Mouse (Mus musculus): ENCODE data around the gene Macrod2. TPM values are rescaled to one million over a fixed set of nuclear protein-coding genes. Genes with fewer than 3 reads are reported as not detected.

The Macrod2 gene
- polyA plus RNA-seq, 1 experiment: 3.8 TPM

DNA sequence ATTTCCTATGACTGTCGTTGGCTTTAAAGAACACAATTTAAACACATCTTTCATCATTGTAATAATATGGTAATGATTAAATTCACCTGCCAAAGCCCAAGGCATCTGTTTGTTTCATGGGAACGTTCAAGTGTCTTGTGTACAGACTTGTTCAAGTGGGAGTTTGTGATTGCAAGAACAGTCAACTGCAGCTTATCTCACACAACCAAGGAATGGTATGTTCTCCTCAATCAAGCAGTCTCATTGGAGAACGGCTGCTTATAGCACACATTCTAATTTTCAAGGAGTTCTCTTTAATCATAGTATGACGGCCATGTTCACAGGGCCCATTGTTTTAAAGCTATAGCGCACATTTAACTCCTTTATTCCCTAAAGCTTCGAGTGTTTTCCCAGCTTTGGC is 904.1 kb downstream of the Macrod2 start:
- Histone ChIP-seq H3K4me3 (ENCODE audit: low read depth, low read length) (no peak overlapping the region), H3K36me3 (ENCODE audit: control insufficient read depth, insufficient read depth, low read length) (no peaks in the 10 kb centered on the region), H3K4me1 (ENCODE audit: control insufficient read depth, insufficient read depth, insufficient read length, low read length) (no peaks in the 10 kb centered on the region), H3K27ac (ENCODE audit: insufficient read depth, low read depth, low read length) (no peak overlapping the region), H3K27me3 (ENCODE audit: control insufficient read depth, insufficient read depth, low read length) (no peaks in the 10 kb centered on the region)
- TF ChIP-seq CTCF (IDR thresholded peaks at IDR 0.05; ENCODE audit: extremely low read depth, insufficient read length, insufficient replicate concordance, low read depth, low read length) (no peak), POLR2A (IDR thresholded peaks at IDR 0.05; ENCODE audit: low read depth, low read length) (no peak)
- 70% methylated on average over 6 of the region's 6 CpGs for WGBS

DNA sequence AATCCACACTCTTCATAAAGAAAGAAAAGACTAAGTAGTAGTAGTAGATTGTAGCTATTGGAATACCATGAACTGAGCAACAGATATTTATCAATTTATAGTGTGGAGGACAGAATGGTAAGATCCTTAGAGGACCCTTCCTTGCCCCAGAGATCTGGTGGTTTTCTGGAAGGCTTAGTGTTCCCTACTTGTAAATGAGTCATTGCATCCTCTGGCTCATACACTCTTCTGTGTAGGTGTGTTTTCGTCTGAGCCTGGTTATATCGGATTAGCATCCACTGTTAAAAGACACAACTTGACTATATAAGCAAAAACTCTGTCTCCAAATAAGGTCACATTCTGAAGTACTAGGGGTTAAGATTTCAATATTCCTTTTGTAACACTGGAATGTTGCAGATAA is 905.9 kb downstream of the Macrod2 start:
- 95% methylated on average over 2 of the region's 2 CpGs for WGBS
- no peak overlapping the region for H3K4me3 ChIP-seq (ENCODE audit: low read depth, low read length)

DNA sequence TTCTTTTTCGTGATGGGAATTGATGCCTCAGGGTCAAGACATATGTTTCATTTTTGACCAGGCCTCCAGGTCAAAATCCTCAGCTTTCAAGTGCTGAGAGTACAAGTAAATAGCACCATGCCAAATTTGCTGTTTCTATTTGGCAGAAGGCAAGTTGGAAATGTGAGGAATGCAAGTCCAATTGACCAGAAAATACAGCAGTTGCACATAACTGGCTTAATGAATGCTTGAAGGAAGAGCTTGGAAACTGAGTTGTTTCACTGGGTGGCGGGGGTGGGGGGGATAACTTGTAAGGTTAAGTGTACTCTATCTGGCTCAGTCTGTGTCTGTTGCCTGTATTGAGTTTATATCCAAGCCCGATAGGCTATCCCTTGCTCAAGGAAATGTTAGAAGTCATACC is 913.3 kb downstream of the Macrod2 start:
- H3K27me3 ChIP-seq (ENCODE audit: control insufficient read depth, insufficient read depth, low read length): no peaks in the 10 kb centered on the region
- no peak overlapping the region for H3K4me3 ChIP-seq (ENCODE audit: low read depth, low read length)
- no peaks in the 10 kb centered on the region for H3K4me1 ChIP-seq (ENCODE audit: control insufficient read depth, insufficient read depth, insufficient read length, low read length)
- WGBS: 80% methylated on average over 3 of the region's 3 CpGs
- no peak for TF ChIP-seq CTCF (IDR thresholded peaks at IDR 0.05; ENCODE audit: extremely low read depth, insufficient read length, insufficient replicate concordance, low read depth, low read length)
- TF ChIP-seq POLR2A (IDR thresholded peaks at IDR 0.05; ENCODE audit: low read depth, low read length): no peak
- H3K27ac ChIP-seq (ENCODE audit: insufficient read depth, low read depth, low read length): no peak overlapping the region
- H3K36me3 ChIP-seq (ENCODE audit: control insufficient read depth, insufficient read depth, low read length): no peaks in the 10 kb centered on the region

More for the DNA sequence above, 905.9 kb downstream of the Macrod2 start:
- H3K4me1 ChIP-seq (ENCODE audit: control insufficient read depth, insufficient read depth, insufficient read length, low read length): no peaks in the 10 kb centered on the region
- no peaks in the 10 kb centered on the region for H3K27me3 ChIP-seq (ENCODE audit: control insufficient read depth, insufficient read depth, low read length)
- TF ChIP-seq POLR2A (IDR thresholded peaks at IDR 0.05; ENCODE audit: low read depth, low read length) (no peak), CTCF (IDR thresholded peaks at IDR 0.05; ENCODE audit: extremely low read depth, insufficient read length, insufficient replicate concordance, low read depth, low read length) (no peak)
- no peak overlapping the region for H3K27ac ChIP-seq (ENCODE audit: insufficient read depth, low read depth, low read length)
- no peaks in the 10 kb centered on the region for H3K36me3 ChIP-seq (ENCODE audit: control insufficient read depth, insufficient read depth, low read length)

DNA sequence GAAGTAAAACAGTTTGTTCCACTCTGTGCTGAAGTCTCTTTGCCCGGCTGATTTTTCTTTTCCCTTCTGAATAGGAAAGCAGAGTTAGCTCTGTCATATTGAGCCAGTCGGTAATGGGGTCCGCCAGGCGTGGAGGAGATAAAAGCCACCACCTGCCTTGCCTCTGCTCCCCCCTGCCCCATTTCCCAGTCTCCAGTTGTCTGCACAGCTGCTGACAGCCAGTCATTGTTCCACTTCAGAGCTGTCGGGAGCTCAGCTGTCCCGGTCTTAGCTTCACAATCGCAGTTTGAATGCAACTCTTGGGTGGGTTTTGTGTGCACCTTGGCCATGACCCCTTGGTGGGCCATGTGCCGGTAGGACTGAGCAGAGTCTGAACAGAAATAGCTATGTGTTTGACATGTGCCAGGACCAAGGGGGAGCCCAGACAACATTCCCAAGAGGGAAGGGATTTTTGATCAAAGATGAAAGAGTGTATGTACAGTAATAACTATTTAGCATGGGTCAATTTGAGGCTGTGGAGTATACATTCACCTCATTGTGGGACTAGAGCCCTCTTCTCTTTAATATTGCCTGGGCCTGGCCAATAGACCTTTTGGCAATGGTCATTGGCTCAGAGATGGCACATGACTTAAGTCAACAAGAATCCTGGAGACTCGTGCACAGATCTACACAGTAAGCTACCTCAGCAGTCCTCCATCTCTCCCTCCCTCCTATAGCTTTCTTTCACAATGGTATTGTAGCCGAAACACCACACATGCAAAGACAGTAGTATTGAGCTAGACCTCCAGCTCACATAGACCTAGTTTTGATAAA is 917.2 kb downstream of the Macrod2 start:
- Histone ChIP-seq H3K36me3 (ENCODE audit: control insufficient read depth, insufficient read depth, low read length) (no peaks in the 10 kb centered on the region), H3K27me3 (ENCODE audit: control insufficient read depth, insufficient read depth, low read length) (no peaks in the 10 kb centered on the region), H3K4me3 (ENCODE audit: low read depth, low read length) (no peak overlapping the region), H3K4me1 (ENCODE audit: control insufficient read depth, insufficient read depth, insufficient read length, low read length) (no peaks in the 10 kb centered on the region), H3K27ac (ENCODE audit: insufficient read depth, low read depth, low read length) (no peak overlapping the region)
- 81% methylated on average over 10 of the region's 10 CpGs for WGBS
- no peak for TF ChIP-seq POLR2A (IDR thresholded peaks at IDR 0.05; ENCODE audit: low read depth, low read length)
- no peak for TF ChIP-seq CTCF (IDR thresholded peaks at IDR 0.05; ENCODE audit: extremely low read depth, insufficient read length, insufficient replicate concordance, low read depth, low read length)

DNA sequence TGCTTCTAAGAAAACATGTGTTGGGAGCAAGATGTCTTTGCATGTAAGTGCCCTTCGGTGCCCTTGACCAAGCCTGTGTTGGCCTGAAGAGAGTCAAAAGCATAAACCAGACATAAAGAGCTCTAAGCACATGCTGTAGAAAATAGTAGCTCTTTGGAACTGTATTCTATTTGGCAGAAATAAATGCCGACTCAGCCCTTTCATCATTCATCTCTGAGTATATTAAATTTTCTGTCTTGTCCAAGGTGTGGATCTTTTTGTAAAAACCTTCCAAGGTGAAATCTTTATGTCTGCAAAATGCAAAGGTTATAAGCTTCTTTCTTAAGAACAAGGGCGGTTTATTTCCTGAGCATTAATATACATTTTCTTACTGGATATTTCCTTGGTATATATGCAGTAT is 920.2 kb downstream of the Macrod2 start:
- no peaks in the 10 kb centered on the region for H3K4me1 ChIP-seq (ENCODE audit: control insufficient read depth, insufficient read depth, insufficient read length, low read length)
- no peak overlapping the region for H3K4me3 ChIP-seq (ENCODE audit: low read depth, low read length)
- no peaks in the 10 kb centered on the region for H3K27me3 ChIP-seq (ENCODE audit: control insufficient read depth, insufficient read depth, low read length)
- no peak overlapping the region for H3K27ac ChIP-seq (ENCODE audit: insufficient read depth, low read depth, low read length)
- WGBS: 96% methylated on average over 3 of the region's 3 CpGs
- H3K36me3 ChIP-seq (ENCODE audit: control insufficient read depth, insufficient read depth, low read length): no peaks in the 10 kb centered on the region
- TF ChIP-seq CTCF (IDR thresholded peaks at IDR 0.05; ENCODE audit: extremely low read depth, insufficient read length, insufficient replicate concordance, low read depth, low read length) (no peak), POLR2A (IDR thresholded peaks at IDR 0.05; ENCODE audit: low read depth, low read length) (no peak)

DNA sequence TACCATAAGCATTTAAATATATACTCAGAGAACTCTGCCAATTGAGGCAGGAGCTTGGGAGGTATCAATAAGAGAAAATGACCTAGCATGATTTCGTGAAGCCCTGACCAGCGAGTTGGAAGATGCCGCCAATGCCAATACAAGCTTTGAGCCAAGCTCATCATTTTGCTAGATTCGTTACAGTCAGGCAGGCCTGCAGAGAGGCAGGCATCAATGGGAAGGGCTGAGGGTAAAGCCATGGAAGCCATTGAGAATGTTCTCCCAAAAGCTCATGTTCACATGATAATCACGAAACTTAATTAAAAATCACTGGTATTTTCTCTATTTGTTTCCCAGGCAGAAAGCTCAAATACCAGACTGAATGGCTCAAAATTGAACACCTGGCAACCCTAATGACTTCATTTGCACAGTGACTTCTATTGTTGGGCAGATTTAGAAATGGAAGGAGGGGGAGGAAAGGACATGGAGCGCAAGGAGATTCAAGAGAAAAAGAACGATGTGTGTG is 928.9 kb downstream of the Macrod2 start:
- H3K27me3 ChIP-seq (ENCODE audit: control insufficient read depth, insufficient read depth, low read length): no peaks in the 10 kb centered on the region
- H3K4me3 ChIP-seq (ENCODE audit: low read depth, low read length): no peak overlapping the region
- H3K36me3 ChIP-seq (ENCODE audit: control insufficient read depth, insufficient read depth, low read length): no peaks in the 10 kb centered on the region
- H3K4me1 ChIP-seq (ENCODE audit: control insufficient read depth, insufficient read depth, insufficient read length, low read length): no peaks in the 10 kb centered on the region
- WGBS: 88% methylated on average over 7 of the region's 7 CpGs
- TF ChIP-seq POLR2A (IDR thresholded peaks at IDR 0.05; ENCODE audit: low read depth, low read length) (no peak), CTCF (IDR thresholded peaks at IDR 0.05; ENCODE audit: extremely low read depth, insufficient read length, insufficient replicate concordance, low read depth, low read length) (no peak)
- no peak overlapping the region for H3K27ac ChIP-seq (ENCODE audit: insufficient read depth, low read depth, low read length)

DNA sequence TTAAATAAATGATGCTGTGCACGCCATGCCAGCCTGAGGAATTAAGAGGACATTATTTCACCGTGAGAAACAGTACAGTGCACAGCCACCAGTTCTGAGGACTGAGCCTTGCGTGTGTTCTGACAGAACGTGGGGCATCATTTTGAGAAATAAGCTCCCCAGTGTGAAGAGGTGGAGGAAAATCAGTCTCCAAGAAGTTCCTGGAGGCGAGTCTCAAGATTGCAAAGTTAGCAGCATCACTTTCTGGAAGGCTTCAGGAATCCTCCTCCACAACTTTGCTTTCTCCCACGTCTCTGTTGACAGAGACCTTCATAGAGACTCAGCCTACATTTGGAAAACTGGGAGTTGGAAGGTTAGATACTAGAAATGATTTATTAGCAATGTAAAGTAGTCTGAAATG is 932.2 kb downstream of the Macrod2 start:
- H3K4me3 ChIP-seq (ENCODE audit: low read depth, low read length): no peak overlapping the region
- no peak overlapping the region for H3K27ac ChIP-seq (ENCODE audit: insufficient read depth, low read depth, low read length)
- no peaks in the 10 kb centered on the region for H3K4me1 ChIP-seq (ENCODE audit: control insufficient read depth, insufficient read depth, insufficient read length, low read length)
- 74% methylated on average over 6 of the region's 6 CpGs for WGBS
- H3K36me3 ChIP-seq (ENCODE audit: control insufficient read depth, insufficient read depth, low read length): no peaks in the 10 kb centered on the region
- TF ChIP-seq POLR2A (IDR thresholded peaks at IDR 0.05; ENCODE audit: low read depth, low read length) (no peak), CTCF (IDR thresholded peaks at IDR 0.05; ENCODE audit: extremely low read depth, insufficient read length, insufficient replicate concordance, low read depth, low read length) (no peak)
- no peaks in the 10 kb centered on the region for H3K27me3 ChIP-seq (ENCODE audit: control insufficient read depth, insufficient read depth, low read length)
